Mouse (Mus musculus) kidney, adult 2 months (tissue): ENCODE data around the gene Zfp277. TPM values are rescaled to one million over a fixed set of nuclear protein-coding genes. Genes with fewer than 3 reads are reported as not detected.
A peak's percentile ranks its signal among the peaks of the same experiment; 100 is the strongest.

Experiments
- DNase-seq: peaks from one replicate; pipeline ENCODE4 v3.0.0; 2021
- H3K27ac ChIP-seq: fragments of 200-500 bp; 2 replicates; pipeline ENCODE4 v1.5.1; 2012; ENCODE audit warnings: low read depth, low read length, control low read depth, inconsistent platforms; ENCODE audit not compliant: insufficient read depth
- H3K27me3 ChIP-seq: fragments of 200-500 bp; replicated peaks from 2 replicates; pipeline ENCODE4 v1.6.1; 2012; ENCODE audit warnings: mild to moderate bottlenecking, moderate library complexity, low read length, inconsistent platforms; ENCODE audit not compliant: control insufficient read depth, insufficient read depth
- H3K36me3 ChIP-seq: fragments of 200-500 bp; 2 replicates; pipeline ENCODE4 v1.6.1; 2012; ENCODE audit warnings: mild to moderate bottlenecking, moderate library complexity, low read length, inconsistent platforms; ENCODE audit not compliant: control insufficient read depth, insufficient read depth
- H3K4me1 ChIP-seq: fragments of 200-500 bp; 2 replicates; pipeline ENCODE4 v1.6.1; 2011; ENCODE audit warnings: low read length; ENCODE audit not compliant: control insufficient read depth, insufficient read depth
- H3K4me3 ChIP-seq: fragments of 200-500 bp; 2 replicates; pipeline ENCODE4 v1.5.1; 2011; ENCODE audit warnings: mild to moderate bottlenecking, low read depth, low read length, control low read depth; ENCODE audit not compliant: insufficient read depth
- CTCF ChIP-seq: fragments of 200-500 bp; conservative IDR thresholded peaks from 2 replicates; pipeline ENCODE4 v1.5.1; 2011; ENCODE audit warnings: low read depth, mild to moderate bottlenecking, control low read depth, low read length, moderate library complexity, mixed read lengths; ENCODE audit not compliant: insufficient read depth, insufficient read length
- POLR2A ChIP-seq: fragments of 200-500 bp; IDR thresholded peaks from one replicate; pipeline ENCODE4 v1.6.1; 2011; ENCODE audit warnings: low read depth, low read length, control low read depth
- WGBS: fragments of 180-500 bp; shearing (Covaris S2); methylation state at CpG from one replicate; pipeline ENCODE4 v1.1.7; 2018; 5-methylcytosine and 5-hydroxymethylcytosine counted together
- polyA plus RNA-seq: library from polyadenylated mRNA; depleted of rRNA; stranded (reverse); fragments of >200 nt; gene quantifications from 2 replicates; pipeline ENCODE4 v1.2.3, GENCODE M21; 2012

Gene Zfp277
- polyA plus RNA-seq, 1 experiment: 7.3 TPM

DNA sequence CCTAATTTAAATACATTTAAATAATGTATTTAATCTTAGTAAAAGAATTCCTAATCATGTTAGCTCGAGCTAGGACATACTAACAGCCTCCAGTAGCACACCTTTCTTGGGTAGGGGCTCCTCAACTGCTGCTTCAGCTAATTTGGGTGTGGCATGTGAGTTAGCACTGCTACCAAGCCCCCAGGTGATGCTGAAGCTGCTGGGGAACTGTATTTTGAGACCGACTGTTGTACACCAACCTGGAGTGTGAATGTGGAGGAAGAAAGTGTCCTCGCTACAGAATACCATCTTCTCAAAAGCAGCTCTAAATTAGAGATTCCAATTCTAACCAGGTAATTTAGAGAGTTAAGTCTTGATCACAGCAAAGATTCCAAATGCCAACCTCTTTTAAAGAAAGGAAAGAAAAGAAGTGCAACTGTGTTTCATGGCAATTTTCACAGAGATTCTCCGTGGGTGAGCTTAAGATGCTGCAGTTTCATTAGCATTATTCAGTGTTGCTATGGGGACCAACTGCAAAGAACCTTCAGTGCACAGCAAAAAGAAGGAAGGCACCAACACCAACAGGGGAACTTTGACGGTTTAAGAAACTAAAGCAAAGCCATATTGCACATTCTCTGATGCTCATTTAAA is 30.9 kb downstream of the Zfp277 start:
- Histone ChIP-seq H3K27ac (no peak overlapping the region), H3K4me1 (peaks cover 2% of the 10 kb centered on the region; the same call in 1 of the 2 replicates), H3K27me3 (no peaks in the 10 kb centered on the region), H3K4me3 (no peak overlapping the region), H3K36me3 (no peaks in the 10 kb centered on the region)
- WGBS: 79% methylated on average over 5 of the region's 5 CpGs
- TF ChIP-seq POLR2A: no peak
- DNase-seq: no peak

DNA sequence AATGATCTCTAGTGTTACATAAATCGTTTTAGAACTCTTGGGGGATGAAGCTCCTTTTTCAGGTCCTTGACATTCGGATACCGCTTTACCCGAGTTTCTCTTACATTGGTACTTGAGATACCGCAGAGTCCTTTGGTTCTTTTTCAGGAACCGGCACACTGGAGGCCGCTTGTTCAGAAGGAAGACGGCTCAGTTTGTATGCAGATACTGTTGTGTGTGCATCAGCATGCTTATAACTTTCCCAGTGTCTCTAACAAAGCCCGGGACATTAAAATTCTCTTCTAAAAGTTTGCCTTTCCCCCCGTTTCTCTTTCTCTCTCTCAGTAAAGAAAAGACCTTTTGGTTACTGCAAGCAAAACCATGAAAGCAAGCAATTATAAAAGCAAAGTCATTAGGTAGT is 45.9 kb downstream of the Zfp277 start:
- H3K36me3 ChIP-seq: no peaks in the 10 kb centered on the region
- H3K27ac ChIP-seq: 0 out of 2 replicates have a peak overlapping the region, but pooled peaks have one; percentile 46
- WGBS: 74% methylated on average over 10 of the region's 10 CpGs
- no peak for DNase-seq
- no peaks in the 10 kb centered on the region for H3K27me3 ChIP-seq
- no peak for TF ChIP-seq POLR2A
- no peak for TF ChIP-seq CTCF
- peaks cover 2% of the 10 kb centered on the region; the same call in 1 of the 2 replicates for H3K4me1 ChIP-seq
- no peak overlapping the region for H3K4me3 ChIP-seq

DNA sequence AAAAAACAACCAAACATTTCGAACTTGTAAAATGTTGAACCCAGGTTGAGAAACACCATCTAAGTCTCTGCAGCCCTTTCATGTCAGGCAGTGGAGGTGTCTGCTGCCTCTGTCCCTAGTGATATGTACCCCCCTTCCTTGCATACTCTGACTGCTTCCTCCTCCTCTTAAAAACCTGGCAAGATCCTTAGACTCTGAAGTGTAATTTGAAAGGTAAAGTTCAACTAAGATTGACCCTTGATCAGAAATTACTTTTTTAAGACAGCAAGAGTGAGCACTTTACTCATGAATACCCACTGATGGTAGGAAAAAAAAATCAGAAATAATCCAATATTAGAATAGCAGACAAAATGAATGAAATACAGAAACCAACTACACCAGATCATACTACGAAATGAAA is 46.3 kb downstream of the Zfp277 start:
- DNase-seq: peak; percentile 58
- Histone ChIP-seq H3K36me3 (no peaks in the 10 kb centered on the region), H3K27me3 (no peaks in the 10 kb centered on the region), H3K27ac (no peak overlapping the region), H3K4me3 (no peak overlapping the region), H3K4me1 (peaks cover 2% of the 10 kb centered on the region; the same call in 1 of the 2 replicates)
- WGBS: 82% methylated on average over 2 of the region's 2 CpGs
- TF ChIP-seq POLR2A (no peak), CTCF (no peak)

DNA sequence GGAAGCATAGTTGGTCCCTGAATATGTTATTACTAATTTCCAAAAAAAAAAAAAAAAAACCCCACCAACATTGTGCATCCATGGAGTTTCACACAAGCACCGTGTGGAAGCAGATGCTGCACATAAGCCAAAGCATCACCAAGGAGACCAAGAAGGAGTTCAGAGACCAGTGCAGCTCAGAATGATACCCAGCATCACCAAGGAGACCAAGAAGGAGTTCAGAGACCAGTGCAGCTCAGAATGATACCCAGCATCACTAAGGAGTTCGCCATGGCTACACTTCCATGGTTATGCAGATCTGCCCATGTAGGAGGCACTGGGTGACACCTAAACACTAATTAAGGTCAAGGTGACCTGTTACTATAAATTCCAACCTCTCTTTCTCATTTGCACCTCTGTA is 46.8 kb downstream of the Zfp277 start:
- no peaks in the 10 kb centered on the region for H3K36me3 ChIP-seq
- 93% methylated on average over 2 of the region's 2 CpGs for WGBS
- H3K4me1 ChIP-seq: peaks cover 2% of the 10 kb centered on the region; the same call in 1 of the 2 replicates
- H3K27ac ChIP-seq: no peak overlapping the region
- H3K4me3 ChIP-seq: no peak overlapping the region
- no peak for DNase-seq
- no peaks in the 10 kb centered on the region for H3K27me3 ChIP-seq
- TF ChIP-seq POLR2A (no peak), CTCF (no peak)

DNA sequence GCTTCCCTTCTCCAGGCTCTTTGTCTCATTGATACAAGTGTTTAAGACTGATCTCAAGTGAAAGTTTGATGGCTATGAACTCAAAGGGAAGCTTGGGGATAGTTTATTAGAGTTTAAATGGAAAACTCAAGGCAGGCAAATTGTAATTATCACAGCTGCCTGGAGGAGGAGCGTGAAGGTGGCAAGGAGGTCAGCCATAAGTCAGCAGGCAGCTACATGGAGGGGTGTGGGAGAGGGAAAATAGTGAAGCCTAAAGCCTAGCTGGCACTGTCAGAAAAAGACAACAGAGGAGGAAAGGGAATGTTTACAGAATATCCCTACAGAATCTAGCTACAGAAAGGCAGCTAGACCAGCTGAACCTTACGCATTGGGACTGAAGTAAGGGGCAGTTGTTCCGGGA is 52.8 kb downstream of the Zfp277 start:
- TF ChIP-seq POLR2A (no peak), CTCF (no peak)
- H3K4me1 ChIP-seq: no peaks in the 10 kb centered on the region
- H3K27ac ChIP-seq: no peak overlapping the region
- no peak for DNase-seq
- no peak overlapping the region for H3K4me3 ChIP-seq
- WGBS: 68% methylated on average over 3 of the region's 3 CpGs
- no peaks in the 10 kb centered on the region for H3K36me3 ChIP-seq
- no peaks in the 10 kb centered on the region for H3K27me3 ChIP-seq

DNA sequence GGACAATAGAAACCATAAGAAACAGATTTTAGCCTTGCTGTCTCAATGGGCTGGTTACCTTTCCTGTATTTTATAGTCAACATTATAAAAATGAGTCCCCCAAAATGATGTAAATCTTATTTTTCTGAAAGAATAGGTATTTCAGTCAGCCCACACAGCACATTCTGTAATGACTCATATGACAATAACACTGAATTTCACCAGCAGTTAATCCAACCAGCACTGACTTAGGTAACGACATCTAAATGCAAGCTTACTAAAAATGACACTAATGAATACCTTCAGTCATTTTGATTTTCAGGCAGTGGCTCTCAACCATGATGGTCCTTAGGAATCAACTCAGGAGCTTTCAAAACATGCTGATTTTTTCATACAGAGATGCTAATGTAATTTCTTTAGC is 54.4 kb downstream of the Zfp277 start:
- DNase-seq: no peak
- H3K27ac ChIP-seq: no peak overlapping the region
- WGBS: 98% methylated on average over 1 of the region's 1 CpGs
- TF ChIP-seq POLR2A: no peak
- TF ChIP-seq CTCF: no peak
- H3K36me3 ChIP-seq: no peaks in the 10 kb centered on the region
- no peaks in the 10 kb centered on the region for H3K27me3 ChIP-seq
- no peak overlapping the region for H3K4me3 ChIP-seq
- no peaks in the 10 kb centered on the region for H3K4me1 ChIP-seq

DNA sequence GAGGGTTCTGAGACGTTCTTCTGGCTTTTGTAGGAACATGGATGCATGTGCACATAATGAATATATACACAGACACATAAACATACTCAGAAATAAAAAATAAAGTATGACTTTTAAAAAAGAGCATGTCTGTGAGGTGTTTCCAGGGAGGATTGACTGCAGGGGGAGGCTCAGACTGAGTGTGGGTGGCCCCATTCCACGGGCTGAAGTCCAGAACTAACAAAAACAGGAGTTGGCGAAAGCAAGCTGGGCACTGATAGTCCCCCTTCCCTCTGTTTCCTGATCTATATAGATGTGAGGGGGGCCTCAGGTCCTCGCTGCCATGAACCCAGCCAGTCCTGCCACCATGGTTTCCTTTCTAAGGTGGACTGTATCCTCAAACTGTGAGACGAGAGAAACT is 57.9 kb downstream of the Zfp277 start:
- Histone ChIP-seq H3K4me1 (no peaks in the 10 kb centered on the region), H3K36me3 (no peaks in the 10 kb centered on the region), H3K4me3 (no peak overlapping the region), H3K27me3 (no peaks in the 10 kb centered on the region), H3K27ac (no peak overlapping the region)
- TF ChIP-seq CTCF: no peak
- DNase-seq: peak; percentile 23
- WGBS: 73% methylated on average over 5 of the region's 5 CpGs

DNA sequence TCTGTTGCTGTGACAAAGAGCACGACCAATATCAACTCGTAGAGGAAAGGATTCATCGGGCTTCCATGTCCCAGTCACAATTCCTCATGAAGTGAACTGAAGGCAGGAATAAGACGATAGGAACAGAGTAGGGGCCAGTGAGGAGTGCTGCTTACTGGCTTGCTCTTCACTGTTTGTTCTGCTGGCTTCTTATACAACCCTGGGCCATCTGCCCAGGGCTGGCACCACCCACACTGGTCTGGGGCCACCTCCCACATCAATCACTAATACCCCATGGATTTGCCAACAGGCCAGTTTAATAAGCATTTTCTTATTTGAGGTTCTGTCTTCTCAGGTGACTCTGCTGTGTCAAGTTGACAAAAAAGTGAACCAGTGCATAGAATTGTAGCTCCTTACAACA is 60.4 kb downstream of the Zfp277 start:
- WGBS: 95% methylated on average over 4 of the region's 4 CpGs
- H3K27me3 ChIP-seq: no peaks in the 10 kb centered on the region
- no peak overlapping the region for H3K4me3 ChIP-seq
- TF ChIP-seq POLR2A (no peak), CTCF (no peak)
- no peaks in the 10 kb centered on the region for H3K36me3 ChIP-seq
- H3K27ac ChIP-seq: no peak overlapping the region
- H3K4me1 ChIP-seq: 0 out of 2 replicates have a peak, but pooled peaks cover 4% of the 10 kb centered on the region
- no peak for DNase-seq
